Mouse (Mus musculus) heart, adult 2 months (tissue): ENCODE measurements around the gene Fgfr2. TPM values are rescaled to one million over a fixed set of nuclear protein-coding genes. Genes with fewer than 3 reads are reported as not detected.
"Not testable (repeated sequence)": the region's sequence is repeated elsewhere in the genome, so short reads cannot be mapped to it uniquely, and the experiment has no call there.

ENCODE experiments used
- DNase-seq, 2 experiments: peaks; one replicate each; pipeline ENCODE4 v3.0.0; 2021
- H3K27ac ChIP-seq: fragments of 200-600 bp; 2 replicates; pipeline ENCODE4 v1.8.1; 2022
- H3K27me3 ChIP-seq: fragments of 200-500 bp; 2 replicates; pipeline ENCODE4 v1.6.1; 2012; ENCODE audit warnings: mild to moderate bottlenecking, low read length, inconsistent platforms, mixed read lengths; ENCODE audit not compliant: control insufficient read depth, insufficient read depth
- H3K36me3 ChIP-seq: fragments of 200-500 bp; 2 replicates; pipeline ENCODE4 v1.6.1; 2012; ENCODE audit warnings: low read length, inconsistent platforms; ENCODE audit not compliant: control insufficient read depth, insufficient read depth
- H3K4me1 ChIP-seq: fragments of 200-500 bp; 2 replicates; pipeline ENCODE4 v1.6.1; 2011; ENCODE audit warnings: low read length; ENCODE audit not compliant: control insufficient read depth, insufficient read depth
- H3K4me3 ChIP-seq: fragments of 200-600 bp; 2 replicates; pipeline ENCODE4 v1.8.1; 2022
- H3K79me2 ChIP-seq: fragments of 200-500 bp; replicated peaks from 2 replicates; pipeline ENCODE4 v1.6.1; 2012; ENCODE audit warnings: mild to moderate bottlenecking, inconsistent platforms, low read length, moderate library complexity, mixed read lengths; ENCODE audit not compliant: control insufficient read depth, insufficient read depth
- H3K9ac ChIP-seq: fragments of 200-500 bp; 2 replicates; pipeline ENCODE4 v1.6.1; 2012; ENCODE audit warnings: low read depth, mild to moderate bottlenecking, control low read depth, inconsistent platforms, low read length, mixed read lengths
- CTCF ChIP-seq: fragments of 200-600 bp; IDR thresholded peaks from 2 replicates; pipeline ENCODE4 v1.8.1; 2022; ENCODE audit warnings: antibody characterized with exemption, mild to moderate bottlenecking, moderate library complexity
- EP300 ChIP-seq: fragments of 200-500 bp; IDR thresholded peaks from 2 replicates; pipeline ENCODE4 v1.6.1; 2011; ENCODE audit warnings: low read depth, low read length, control low read depth; ENCODE audit not compliant: insufficient read depth
- POLR2A ChIP-seq: fragments of 200-500 bp; IDR thresholded peaks from 2 replicates; pipeline ENCODE4 v1.6.1; 2011; ENCODE audit warnings: mild to moderate bottlenecking, low read depth, low read length, control low read depth; ENCODE audit not compliant: insufficient read depth
- WGBS: fragments of 180-500 bp; shearing (Covaris S2); methylation state at CpG from one replicate; pipeline ENCODE4 v1.1.7; 2018; 5-methylcytosine and 5-hydroxymethylcytosine counted together
- intact Hi-C: fragments of 180-260 bp; cut with DNase I; formaldehyde crosslinking; loops from one replicate; pipeline ENCODE4 v1.15.1; 2025
- polyA plus RNA-seq: library from polyadenylated mRNA; depleted of rRNA; stranded (reverse); fragments of >200 nt; gene quantifications from 2 replicates; pipeline ENCODE4 v1.2.3, GENCODE M21; 2012
- total RNA-seq, 2 experiments: library from RNA; stranded (reverse); gene quantifications; 2 replicates each; pipeline ENCODE4 v1.2.3; 2021

Fgfr2 gene
- total and polyA plus RNA-seq, 3 experiments = 1.1 to 2.0 (median 1.3) TPM

DNA sequence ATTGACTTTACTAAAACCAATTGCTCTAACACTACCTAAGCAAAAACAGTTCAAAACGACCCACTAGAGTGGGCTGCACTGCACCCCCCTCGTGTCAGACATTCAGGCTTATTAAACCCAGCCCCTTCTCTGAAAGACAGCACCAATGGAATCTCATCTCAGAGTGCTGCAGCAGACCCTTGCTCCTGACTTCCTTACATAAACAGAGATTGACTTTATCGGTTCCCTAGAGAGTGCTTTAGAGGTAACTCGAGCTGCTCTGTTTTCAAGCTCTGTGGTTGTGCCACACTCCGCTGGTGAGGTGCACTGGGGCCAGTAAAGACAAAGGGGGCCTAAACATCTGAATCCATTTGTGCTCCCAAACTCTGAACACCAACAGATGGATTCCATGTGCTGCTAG, 2696.6 kb downstream of the Fgfr2 start:
- Histone ChIP-seq H3K27ac (no peak overlapping the region), H3K79me2 (no peaks in the 10 kb centered on the region), H3K27me3 (no peaks in the 10 kb centered on the region), H3K4me1 (no peaks in the 10 kb centered on the region; the same call in 1 of the 2 replicates), H3K36me3 (no peaks in the 10 kb centered on the region; the same call in 1 of the 2 replicates), H3K4me3 (no peak overlapping the region), H3K9ac (no peak overlapping the region)
- WGBS = 37% methylated on average over 5 of the region's 5 CpGs
- TF ChIP-seq EP300 (no peak), CTCF (no peak), POLR2A (no peak)
- no peak for DNase-seq
- intact Hi-C loops = no loop called here

DNA sequence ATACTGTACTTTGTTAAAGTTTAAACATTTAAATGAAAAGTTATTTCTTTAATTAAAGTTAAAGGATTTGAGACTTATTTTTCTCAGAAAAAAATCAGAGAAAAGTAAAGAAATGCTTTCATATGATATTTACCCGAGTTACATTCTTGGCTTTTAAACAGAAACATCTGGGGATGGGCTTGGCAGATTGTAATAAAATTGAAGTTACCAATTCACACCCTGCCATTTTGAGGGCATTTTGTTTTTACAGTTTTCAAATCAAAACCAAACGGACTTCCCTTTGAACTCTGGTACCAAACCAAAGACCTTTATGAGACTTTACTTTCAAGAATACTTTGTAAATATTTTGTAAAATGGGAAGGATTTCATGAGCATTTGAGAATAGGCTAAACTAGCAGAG, 2697.2 kb downstream of the Fgfr2 start:
- Histone ChIP-seq H3K36me3 (no peaks in the 10 kb centered on the region; the same call in 1 of the 2 replicates), H3K9ac (no peak overlapping the region), H3K4me3 (no peak overlapping the region), H3K27me3 (no peaks in the 10 kb centered on the region), H3K27ac (no peak overlapping the region), H3K4me1 (no peaks in the 10 kb centered on the region; the same call in 1 of the 2 replicates), H3K79me2 (no peaks in the 10 kb centered on the region)
- intact Hi-C loops = no loop called here
- TF ChIP-seq EP300 (no peak), POLR2A (no peak), CTCF (no peak)
- no peak for DNase-seq
- WGBS = 82% methylated on average over 2 of the region's 2 CpGs

DNA sequence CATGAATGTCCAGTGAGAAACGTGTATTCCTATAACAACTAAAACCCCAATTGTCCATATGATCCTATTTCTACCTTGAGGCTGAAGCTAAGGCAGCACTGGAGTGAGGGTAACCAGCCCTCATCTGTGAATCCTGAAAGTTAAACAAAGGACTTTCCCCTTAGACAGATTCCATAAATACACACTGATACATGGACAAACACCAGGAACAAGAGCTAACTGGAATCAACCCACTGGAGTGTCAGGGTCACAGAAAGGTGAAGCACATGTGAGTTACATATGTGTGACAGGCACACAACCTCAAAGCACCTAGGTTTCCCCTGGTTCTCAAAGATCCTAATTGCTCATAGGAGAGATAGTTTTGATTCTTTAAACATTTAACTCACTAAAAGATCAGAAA, 2703.2 kb downstream of the Fgfr2 start:
- Histone ChIP-seq H3K9ac (no peak overlapping the region), H3K36me3 (peaks cover 4% of the 10 kb centered on the region; the same call in 1 of the 2 replicates), H3K27me3 (no peaks in the 10 kb centered on the region), H3K4me1 (no peaks in the 10 kb centered on the region; the same call in 1 of the 2 replicates), H3K4me3 (no peak overlapping the region), H3K27ac (no peak overlapping the region), H3K79me2 (no peaks in the 10 kb centered on the region)
- TF ChIP-seq POLR2A (no peak), CTCF (no peak), EP300 (no peak)
- intact Hi-C loops = no loop called here
- WGBS = 66% methylated on average over 1 of the region's 1 CpGs
- no peak for DNase-seq

DNA sequence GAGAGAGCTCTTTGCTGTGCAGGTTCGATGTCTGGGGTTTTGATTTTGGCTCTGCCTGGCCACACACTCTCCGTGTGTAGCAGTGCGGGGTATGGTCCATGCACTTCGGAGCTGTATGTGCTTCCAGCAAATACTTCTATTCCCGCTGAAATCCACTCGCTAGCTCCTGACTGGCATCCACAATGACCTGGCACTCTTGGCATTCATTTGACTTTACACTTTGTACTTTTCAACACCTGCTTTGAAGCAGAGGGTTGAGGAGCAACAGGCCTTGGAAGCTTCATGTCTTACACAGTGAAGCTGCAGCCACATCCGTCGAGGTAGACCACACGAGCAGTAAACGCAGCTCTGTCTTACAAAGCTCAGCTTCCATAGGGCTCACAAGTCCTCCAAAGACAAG, 2715.5 kb downstream of the Fgfr2 start:
- no peaks in the 10 kb centered on the region for H3K27me3 ChIP-seq
- TF ChIP-seq POLR2A (no peak), EP300 (no peak), CTCF (no peak)
- no peaks in the 10 kb centered on the region for H3K4me1 ChIP-seq
- intact Hi-C loops = no loop called here
- no peaks in the 10 kb centered on the region for H3K79me2 ChIP-seq
- H3K36me3 ChIP-seq = no peaks in the 10 kb centered on the region; the same call in 1 of the 2 replicates
- no peak for DNase-seq
- 71% methylated on average over 10 of the region's 10 CpGs for WGBS
- H3K9ac ChIP-seq = no peak overlapping the region
- no peak overlapping the region for H3K4me3 ChIP-seq
- H3K27ac ChIP-seq = no peak overlapping the region

DNA sequence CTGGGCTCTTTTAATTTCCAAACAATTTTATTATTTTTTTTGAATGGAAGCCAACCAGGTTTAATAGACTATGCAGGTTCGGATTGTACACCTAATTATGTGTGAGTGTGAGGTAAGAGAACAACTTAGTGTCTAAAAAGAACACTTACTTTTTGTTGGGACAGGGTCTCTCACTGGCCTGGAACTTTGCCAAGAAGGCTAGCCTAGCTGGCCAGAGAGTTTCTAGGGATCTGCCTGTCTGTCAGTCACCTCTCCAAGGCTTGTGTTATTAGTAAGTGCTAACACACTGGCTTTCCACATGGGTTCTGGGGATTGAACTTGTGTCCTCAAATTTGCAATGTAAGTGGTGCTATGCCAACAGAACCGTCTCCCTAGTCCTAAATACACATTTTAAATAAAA, 2719.8 kb downstream of the Fgfr2 start:
- H3K4me1 ChIP-seq = no peaks in the 10 kb centered on the region
- intact Hi-C loops = no loop called here
- no peak overlapping the region for H3K27ac ChIP-seq
- H3K79me2 ChIP-seq = no peaks in the 10 kb centered on the region
- no peak overlapping the region for H3K9ac ChIP-seq
- 87% methylated on average over 2 of the region's 2 CpGs for WGBS
- H3K27me3 ChIP-seq = no peaks in the 10 kb centered on the region
- TF ChIP-seq CTCF (no peak), EP300 (no peak), POLR2A (no peak)
- no peak overlapping the region for H3K4me3 ChIP-seq
- no peaks in the 10 kb centered on the region; the same call in 1 of the 2 replicates for H3K36me3 ChIP-seq
- no peak for DNase-seq

DNA sequence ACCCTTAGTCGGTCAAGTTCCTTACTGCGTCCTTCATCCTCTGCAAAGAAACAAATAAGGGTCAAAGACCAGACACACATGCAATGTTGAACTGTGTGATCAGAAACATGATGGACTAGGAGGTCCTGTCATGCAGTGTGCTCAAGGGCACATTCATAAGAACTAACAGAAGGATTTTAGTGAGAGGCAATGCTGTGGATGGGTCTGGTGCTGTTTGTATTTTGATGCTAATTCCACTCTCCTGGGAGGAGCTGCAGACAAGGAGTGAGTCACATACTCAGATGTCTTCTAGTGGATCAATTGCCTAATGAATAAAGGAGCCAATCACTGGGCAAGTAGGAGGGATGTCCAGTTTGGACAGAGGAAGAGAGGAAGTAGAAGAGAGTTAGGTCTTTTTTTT, 2728.5 kb downstream of the Fgfr2 start:
- intact Hi-C loops = no loop called here
- WGBS = 91% methylated on average over 2 of the region's 2 CpGs
- no peaks in the 10 kb centered on the region for H3K36me3 ChIP-seq
- no peaks in the 10 kb centered on the region for H3K27me3 ChIP-seq
- H3K79me2 ChIP-seq = no peaks in the 10 kb centered on the region
- no peaks in the 10 kb centered on the region; the same call in 1 of the 2 replicates for H3K4me1 ChIP-seq
- no peak for DNase-seq
- no peak overlapping the region for H3K4me3 ChIP-seq
- TF ChIP-seq EP300 = no peak
- TF ChIP-seq POLR2A = no peak
- TF ChIP-seq CTCF = no peak
- no peak overlapping the region for H3K27ac ChIP-seq
- H3K9ac ChIP-seq = no peak overlapping the region

DNA sequence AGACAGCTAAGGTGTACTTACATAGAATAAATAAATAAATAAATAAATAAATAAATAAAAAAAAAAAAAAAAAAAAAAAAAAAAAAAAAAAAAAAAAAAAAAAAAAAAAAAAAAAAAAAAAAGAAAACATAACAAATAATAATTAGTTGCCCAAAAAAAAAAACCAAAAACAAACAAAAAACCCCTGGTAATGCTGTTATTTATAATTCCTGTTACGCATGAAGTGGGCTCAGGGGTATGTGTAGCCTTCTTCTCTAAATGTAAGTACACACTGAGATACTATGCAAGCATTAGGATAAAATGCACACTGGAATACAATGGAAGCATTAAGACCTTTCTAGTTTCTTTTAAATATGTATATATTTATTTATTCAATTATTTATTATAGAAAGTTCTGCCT, 2733.1 kb downstream of the Fgfr2 start:
- H3K4me3 ChIP-seq, H3K79me2 ChIP-seq, H3K36me3 ChIP-seq, H3K4me1 ChIP-seq, H3K27ac ChIP-seq, H3K9ac ChIP-seq, intact Hi-C loops, H3K27me3 ChIP-seq, DNase-seq: not testable (repeated sequence)
- whole genome bisulfite sequencing = 98% methylated on average over 1 of the region's 1 CpGs
